Mouse (Mus musculus): ENCODE results near the gene Arhgap33. TPM values are rescaled to one million over a fixed set of nuclear protein-coding genes. Genes with fewer than 3 reads are reported as not detected.

Gene Arhgap33
- total RNA-seq, 2 experiments from 2014 or later = 179 to 187 TPM

- no peak for DNase-seq (ENCODE audit: low spot score in 2 of 2)
These were observed 19.1 kb upstream of the Arhgap33 start for GRCm38 (mm10) chr7:30553810-30554584.

DNA sequence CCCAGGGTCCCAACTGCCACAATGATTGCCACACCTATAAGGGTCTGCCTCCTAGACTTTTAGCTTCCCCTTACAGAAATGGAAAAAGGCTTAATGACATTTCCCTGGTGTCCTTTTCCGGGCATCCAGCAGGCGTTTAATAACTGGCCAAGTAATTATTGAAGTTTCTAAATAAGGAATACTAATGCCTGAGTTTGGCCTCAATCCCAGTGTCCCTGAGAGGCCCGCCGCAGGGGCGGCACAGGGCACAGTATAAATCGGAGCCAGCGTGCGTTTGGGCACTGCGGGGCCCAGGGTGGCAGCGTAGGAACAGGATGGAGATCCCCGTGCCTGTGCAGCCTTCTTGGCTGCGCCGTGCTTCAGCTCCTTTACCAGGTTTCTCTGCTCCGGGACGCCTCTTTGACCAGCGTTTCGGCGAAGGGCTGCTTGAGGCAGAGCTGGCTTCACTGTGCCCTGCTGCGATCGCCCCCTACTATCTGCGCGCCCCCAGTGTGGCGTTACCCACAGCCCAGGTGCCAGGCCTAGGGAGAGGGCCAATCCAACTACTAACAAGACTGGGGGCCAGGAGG, 18.2 kb upstream of the Arhgap33 start:
- peak in 1 of 2 experiments; percentile 45 for DNase-seq (ENCODE audit: low spot score in 2 of 2)

- peak; percentile 92 to 97 for DNase-seq (ENCODE audit: low spot score in 2 of 2)
These were observed 17.5 kb upstream of the Arhgap33 start, which contains the start of the genes Hspb6 and Proser3 for GRCm38 (mm10) chr7:30552102-30553020. Hspb6 (plus strand) TSS chr7:30552178. Proser3 (minus strand) TSS chr7:30552299.

- no peak for DNase-seq (ENCODE audit: low spot score in 2 of 2)
These were observed 16.7 kb upstream of the Arhgap33 start for GRCm38 (mm10) chr7:30551445-30552101.

- no peak for DNase-seq (ENCODE audit: low spot score in 2 of 2)
These were observed 15.7 kb upstream of the Arhgap33 start for GRCm38 (mm10) chr7:30550603-30551002.

GRCm38 (mm10) chr7:30549880-30550279, 15.0 kb upstream of the Arhgap33 start:
- no peak for DNase-seq (ENCODE audit: low spot score in 2 of 2)

GRCm38 (mm10) chr7:30544327-30544726, 9.5 kb upstream of the Arhgap33 start:
- no peak for DNase-seq (ENCODE audit: low spot score in 2 of 2)

GRCm38 (mm10) chr7:30540572-30540971, 5.7 kb upstream of the Arhgap33 start:
- no peak for DNase-seq (ENCODE audit: low spot score in 2 of 2)

DNA sequence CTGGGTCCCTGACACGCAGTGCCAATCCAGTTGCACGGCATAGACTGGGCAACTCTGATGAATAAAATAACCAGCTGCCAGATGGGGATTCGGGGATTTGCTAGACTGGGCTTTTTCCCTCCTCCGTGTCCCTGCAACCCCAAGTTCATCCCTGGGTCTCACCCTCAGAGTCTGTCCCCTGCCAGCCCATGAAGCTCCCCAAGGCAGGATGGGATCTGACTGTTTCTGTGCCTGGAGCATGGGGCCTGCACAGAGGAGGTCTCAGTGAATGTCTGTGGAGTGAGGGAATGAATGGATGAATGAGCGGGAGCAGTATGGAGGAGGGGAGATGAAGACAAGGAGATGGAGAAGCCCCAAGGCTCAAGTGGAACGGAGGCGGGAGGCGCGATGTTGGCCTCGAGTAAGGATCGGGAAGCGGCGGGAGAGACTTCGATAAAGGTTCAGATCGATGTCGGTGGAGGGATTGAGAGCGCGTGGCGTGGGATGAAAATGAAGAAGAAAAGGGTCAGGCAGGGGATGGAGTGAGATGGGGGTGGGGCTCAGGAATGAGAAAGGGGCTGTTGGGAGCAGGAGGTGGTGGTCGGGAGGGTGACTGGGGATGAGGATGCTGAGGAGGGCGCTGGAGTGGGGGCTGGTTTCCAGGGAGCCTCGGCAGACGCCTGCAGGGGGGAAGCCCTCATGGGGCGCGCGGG, 773 bp downstream of the Arhgap33 start:
- peak in 1 of 2 experiments; percentile 58 for DNase-seq (ENCODE audit: low spot score in 2 of 2)

DNA sequence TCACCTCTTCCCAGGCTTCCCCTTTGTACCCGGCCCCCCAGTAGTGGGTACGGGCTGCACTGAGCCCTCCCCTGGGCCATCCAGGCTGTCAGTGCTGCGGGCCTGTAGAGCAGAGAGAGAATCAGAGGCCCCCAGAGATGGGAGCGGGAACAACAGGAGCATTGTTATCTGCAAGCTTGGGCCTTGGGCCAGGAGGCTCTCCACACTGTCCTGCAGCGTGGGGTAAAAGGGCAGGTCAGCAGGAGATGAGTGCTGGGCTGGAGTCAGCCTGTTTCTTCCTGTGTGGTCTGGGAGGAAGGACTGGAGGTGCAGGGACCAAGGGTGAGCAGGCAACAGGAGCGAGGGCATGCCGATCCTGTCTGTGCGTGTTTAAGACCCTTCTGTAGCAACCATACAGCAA, 1.9 kb downstream of the Arhgap33 start:
- no peak for DNase-seq (ENCODE audit: low spot score in 2 of 2)

GRCm38 (mm10) chr7:30531291-30531815, 3.5 kb downstream of the Arhgap33 start:
- peak; percentile 60 to 74 for DNase-seq (ENCODE audit: low spot score in 2 of 2)

GRCm38 (mm10) chr7:30526981-30527380, 7.9 kb downstream of the Arhgap33 start:
- DNase-seq (ENCODE audit: low spot score in 2 of 2) = no peak

DNA sequence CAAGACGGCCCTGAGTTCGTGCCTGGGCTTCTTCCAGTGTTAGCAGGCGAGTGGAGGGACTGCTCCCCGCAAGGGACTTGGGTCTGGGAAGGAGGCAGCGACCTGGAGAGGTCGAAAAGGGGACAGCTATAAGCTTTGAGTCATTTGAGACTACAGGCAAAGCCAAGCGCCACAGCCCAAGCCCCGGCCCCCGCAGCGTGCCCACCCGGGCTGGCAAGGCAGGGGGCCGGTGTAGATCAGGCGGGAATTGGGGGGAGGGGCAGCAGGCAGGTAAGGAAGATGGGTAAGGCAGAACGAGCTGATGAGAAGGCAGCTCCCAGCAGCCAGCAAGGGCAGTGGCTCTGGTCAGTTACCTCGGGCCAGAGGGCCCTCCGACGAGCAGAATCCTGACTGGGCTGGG, 8.5 kb downstream of the Arhgap33 start:
- DNase-seq (ENCODE audit: low spot score in 2 of 2) = no peak

- DNase-seq (ENCODE audit: low spot score in 2 of 2) = no peak
These were observed 8.9 kb downstream of the Arhgap33 start for GRCm38 (mm10) chr7:30525954-30526353.

DNA sequence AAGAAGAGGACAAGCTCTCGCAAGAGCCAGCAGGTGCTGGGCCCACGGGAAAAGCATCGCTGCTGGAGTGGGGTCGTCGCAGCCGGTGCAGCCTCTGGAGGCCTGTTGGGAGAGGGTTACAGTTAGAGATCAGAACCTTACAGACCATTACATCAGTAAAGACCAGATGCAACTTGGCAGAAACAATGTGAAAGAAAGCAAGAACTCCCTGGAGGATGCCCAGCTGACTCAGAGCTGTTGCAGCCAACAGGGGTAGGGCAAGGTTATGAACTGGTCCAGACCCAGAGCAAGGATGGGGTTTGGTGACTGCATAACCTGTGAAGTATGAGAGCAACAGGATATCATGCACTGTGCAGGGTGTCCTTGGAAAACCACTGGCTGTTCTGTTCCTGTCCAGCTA, 10.4 kb downstream of the Arhgap33 start:
- no peak for DNase-seq (ENCODE audit: low spot score in 2 of 2)

- DNase-seq (ENCODE audit: low spot score in 2 of 2) = no peak
These were observed 12.0 kb downstream of the Arhgap33 start for GRCm38 (mm10) chr7:30522871-30523270.

GRCm38 (mm10) chr7:30520856-30521255, 14.0 kb downstream of the Arhgap33 start:
- no peak for DNase-seq (ENCODE audit: low spot score in 2 of 2)

- DNase-seq (ENCODE audit: low spot score in 2 of 2) = no peak
These were observed 14.5 kb downstream of the Arhgap33 start for GRCm38 (mm10) chr7:30520396-30520795.

DNA sequence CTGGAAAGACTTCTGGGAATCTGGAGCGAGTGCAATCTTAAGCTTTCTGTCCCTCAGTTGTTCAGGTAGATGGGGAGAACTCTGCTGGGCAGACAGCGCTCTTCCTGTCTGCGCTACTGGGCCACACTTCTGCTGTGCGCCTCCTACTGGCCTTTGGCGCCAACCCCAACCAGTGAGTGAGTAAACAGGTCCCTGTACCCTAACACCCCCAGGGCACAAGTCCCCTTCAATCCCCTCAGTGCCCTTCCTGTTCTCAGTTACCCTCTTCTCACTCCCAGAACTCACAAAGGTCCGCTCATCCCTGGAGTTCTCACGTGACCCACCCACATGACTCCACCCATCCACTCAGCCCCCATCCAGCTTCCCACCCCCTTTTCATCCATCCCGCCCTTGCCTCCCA, 16.5 kb downstream of the Arhgap33 start:
- DNase-seq (ENCODE audit: low spot score in 2 of 2) = no peak

Data from left cerebral cortex, adult 18-20 months (tissue).